Mouse (Mus musculus): Measurements from ENCODE around the gene Grik3. TPM values are rescaled to one million over a fixed set of nuclear protein-coding genes. Genes with fewer than 3 reads are reported as not detected.

Grik3 gene
- total and polyA plus RNA-seq, 3 experiments = under 0.01 TPM; not detected in 2

GRCm38 (mm10) chr4:125651676-125652246 lies 161.3 kb downstream of the Grik3 start:
- TF ChIP-seq UBTF (IDR thresholded peaks at IDR 0.05; ENCODE audit: borderline replicate concordance, insufficient read depth, low read depth, low read length) (no peak), ZKSCAN1 (IDR thresholded peaks at IDR 0.05; ENCODE audit: low read depth, low read length) (no peak), E2F4 (IDR thresholded peaks at IDR 0.05; ENCODE audit: borderline replicate concordance, low read depth, low read length) (no peak), MAX (IDR thresholded peaks at IDR 0.05; ENCODE audit: low read length) (no peak), EP300 (IDR thresholded peaks at IDR 0.05; ENCODE audit: low read depth in 1 of 2, low read length in 2 of 2) (no peak), TBP (IDR thresholded peaks at IDR 0.05; ENCODE audit: low read depth, low read length) (no peak), MEF2A (IDR thresholded peaks at IDR 0.05; ENCODE audit: extremely low read depth, insufficient replicate concordance, low read depth, low read length, poor library complexity, severe bottlenecking) (no peak)

GRCm38 (mm10) chr4:125656031-125656430 lies 165.5 kb downstream of the Grik3 start:
- Histone ChIP-seq H3K4me3 (ENCODE audit: control insufficient read depth in 1 of 2, insufficient read depth in 1 of 2, low read depth in 2 of 2, low read length in 2 of 2) (no peak overlapping the region), H3K27ac (ENCODE audit: control insufficient read depth, low read depth, low read length) (no peak overlapping the region), H3K9me3 (replicated peaks; ENCODE audit: insufficient read depth, low read length) (no peaks in the 10 kb centered on the region), H3K79me2 (ENCODE audit: control insufficient read depth, insufficient read depth, low read length, poor library complexity) (no peaks in the 10 kb centered on the region), H3K9ac (ENCODE audit: control insufficient read depth, low read depth, low read length, poor library complexity, severe bottlenecking) (no peak overlapping the region), H3K4me1 (ENCODE audit: control insufficient read depth in 1 of 2, insufficient read depth in 2 of 2, low read length in 2 of 2) (no peaks in the 10 kb centered on the region), H3K36me3 (ENCODE audit: control insufficient read depth in 1 of 2, insufficient read depth in 2 of 2, low read length in 2 of 2) (no peaks in the 10 kb centered on the region), H3K27me3 (ENCODE audit: control insufficient read depth in 1 of 2, insufficient read depth in 2 of 2, low read length in 2 of 2) (no peaks in the 10 kb centered on the region)
- no peak for DNase-seq (ENCODE audit: low read depth, low spot score)
- no peak for TF ChIP-seq EP300 (IDR thresholded peaks at IDR 0.05; ENCODE audit: low read depth in 1 of 2, low read length in 2 of 2)
- TF ChIP-seq ZC3H11A (IDR thresholded peaks at IDR 0.05; ENCODE audit: low read depth, low read length) = no peak
- no peak for TF ChIP-seq UBTF (IDR thresholded peaks at IDR 0.05; ENCODE audit: borderline replicate concordance, insufficient read depth, low read depth, low read length)
- no peak for TF ChIP-seq TAL1 (IDR thresholded peaks at IDR 0.05; ENCODE audit: low read length)
- TF ChIP-seq ZMIZ1 (IDR thresholded peaks at IDR 0.05; ENCODE audit: low read depth, low read length) = no peak
- TF ChIP-seq USF2 (IDR thresholded peaks at IDR 0.05; ENCODE audit: borderline replicate concordance in 1 of 2, insufficient read depth in 1 of 2, low read depth in 1 of 2, low read length in 2 of 2) = no peak
- TF ChIP-seq NELFE (IDR thresholded peaks at IDR 0.05; ENCODE audit: low read depth, low read length) = no peak
- no peak for TF ChIP-seq TCF12 (IDR thresholded peaks at IDR 0.05; ENCODE audit: low read depth, low read length)
- TF ChIP-seq GABPA (IDR thresholded peaks at IDR 0.05; ENCODE audit: low read depth, low read length) = no peak
- no peak for TF ChIP-seq CHD2 (IDR thresholded peaks at IDR 0.05; ENCODE audit: low read length)
- TF ChIP-seq MEF2A (IDR thresholded peaks at IDR 0.05; ENCODE audit: extremely low read depth, insufficient replicate concordance, low read depth, low read length, poor library complexity, severe bottlenecking) = no peak
- no peak for TF ChIP-seq SIN3A (IDR thresholded peaks at IDR 0.05; ENCODE audit: low read length)
- TF ChIP-seq TBP (IDR thresholded peaks at IDR 0.05; ENCODE audit: low read depth, low read length) = no peak
- no peak for TF ChIP-seq POLR2AphosphoS2 (IDR thresholded peaks at IDR 0.05; ENCODE audit: low read length)
- no peak for TF ChIP-seq MAFK (IDR thresholded peaks at IDR 0.05; ENCODE audit: borderline replicate concordance, low read depth, low read length)
- no peak for TF ChIP-seq RAD21 (IDR thresholded peaks at IDR 0.05; ENCODE audit: low read depth, low read length)
- no peak for TF ChIP-seq ETS1 (IDR thresholded peaks at IDR 0.05; ENCODE audit: low read depth, low read length)
- TF ChIP-seq JUND (IDR thresholded peaks at IDR 0.05; ENCODE audit: low read depth, low read length) = no peak
- no peak for TF ChIP-seq RCOR1 (IDR thresholded peaks at IDR 0.05; ENCODE audit: low read depth, low read length)
- TF ChIP-seq MAX (IDR thresholded peaks at IDR 0.05; ENCODE audit: low read length) = no peak

More at GRCm38 (mm10) chr4:125651676-125652246, 161.3 kb downstream of the Grik3 start:
- H3K9ac ChIP-seq (ENCODE audit: control insufficient read depth, low read depth, low read length, poor library complexity, severe bottlenecking) = no peak overlapping the region
- no peaks in the 10 kb centered on the region for H3K79me2 ChIP-seq (ENCODE audit: control insufficient read depth, insufficient read depth, low read length, poor library complexity)
- no peak overlapping the region for H3K4me3 ChIP-seq (ENCODE audit: control insufficient read depth in 1 of 2, insufficient read depth in 1 of 2, low read depth in 2 of 2, low read length in 2 of 2)
- H3K27me3 ChIP-seq (ENCODE audit: control insufficient read depth in 1 of 2, insufficient read depth in 2 of 2, low read length in 2 of 2) = no peaks in the 10 kb centered on the region
- no peak for DNase-seq (ENCODE audit: low read depth, low spot score)
- no peaks in the 10 kb centered on the region for H3K4me1 ChIP-seq (ENCODE audit: control insufficient read depth in 1 of 2, insufficient read depth in 2 of 2, low read length in 2 of 2)
- H3K9me3 ChIP-seq (replicated peaks; ENCODE audit: insufficient read depth, low read length) = no peaks in the 10 kb centered on the region
- no peak overlapping the region for H3K27ac ChIP-seq (ENCODE audit: control insufficient read depth, low read depth, low read length)
- no peaks in the 10 kb centered on the region for H3K36me3 ChIP-seq (ENCODE audit: control insufficient read depth in 1 of 2, insufficient read depth in 2 of 2, low read length in 2 of 2)

All from MEL (cell line).